Mouse (Mus musculus): ENCODE measurements around the gene Ano6.

DNA sequence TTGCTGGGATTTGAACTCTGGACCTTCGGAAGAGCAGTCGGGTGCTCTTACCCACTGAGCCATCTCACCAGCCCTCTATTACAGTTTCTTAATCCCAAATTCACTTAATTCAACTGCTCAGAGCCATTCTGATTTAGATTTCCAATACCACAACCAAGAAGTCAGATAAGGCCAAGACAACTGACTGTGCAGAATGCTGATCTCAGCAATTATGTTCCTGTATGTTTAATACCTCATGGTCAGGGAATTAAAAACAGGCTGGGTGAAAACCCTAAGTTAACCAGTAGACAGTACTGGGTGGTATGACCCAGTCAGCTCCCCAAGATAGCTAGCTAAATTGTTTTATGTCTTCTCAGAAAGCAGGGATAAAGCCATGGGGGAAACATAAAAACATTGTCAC, 176.3 kb downstream of the Ano6 start:
- TF ChIP-seq ZC3H11A (IDR thresholded peaks at IDR 0.05; ENCODE audit: low read depth, low read length) (no peak), CTCF (conservative IDR thresholded peaks at IDR 0.05 in 1 of 2, IDR thresholded peaks at IDR 0.05 in 1 of 2; ENCODE audit: low read depth in 2 of 2, low read length in 2 of 2) (no peak), ELF1 (IDR thresholded peaks at IDR 0.05; ENCODE audit: low read depth, low read length) (no peak), POLR2A (IDR thresholded peaks at IDR 0.05; ENCODE audit: low read depth, low read length) (no peak), USF1 (IDR thresholded peaks at IDR 0.05; ENCODE audit: low read depth, low read length) (no peak), EP300 (IDR thresholded peaks at IDR 0.05; ENCODE audit: low read length) (no peak), POLR2AphosphoS2 (IDR thresholded peaks at IDR 0.05; ENCODE audit: low read depth, low read length) (no peak), MAX (IDR thresholded peaks at IDR 0.05; ENCODE audit: low read length) (no peak), ZKSCAN1 (IDR thresholded peaks at IDR 0.05; ENCODE audit: borderline replicate concordance, low read depth, low read length) (no peak), KAT2A (IDR thresholded peaks at IDR 0.05; ENCODE audit: insufficient replicate concordance, low read length) (no peak)

Data from CH12.LX (cell line).